Mouse (Mus musculus): ENCODE data around the gene Nhs.

The Nhs gene

DNA sequence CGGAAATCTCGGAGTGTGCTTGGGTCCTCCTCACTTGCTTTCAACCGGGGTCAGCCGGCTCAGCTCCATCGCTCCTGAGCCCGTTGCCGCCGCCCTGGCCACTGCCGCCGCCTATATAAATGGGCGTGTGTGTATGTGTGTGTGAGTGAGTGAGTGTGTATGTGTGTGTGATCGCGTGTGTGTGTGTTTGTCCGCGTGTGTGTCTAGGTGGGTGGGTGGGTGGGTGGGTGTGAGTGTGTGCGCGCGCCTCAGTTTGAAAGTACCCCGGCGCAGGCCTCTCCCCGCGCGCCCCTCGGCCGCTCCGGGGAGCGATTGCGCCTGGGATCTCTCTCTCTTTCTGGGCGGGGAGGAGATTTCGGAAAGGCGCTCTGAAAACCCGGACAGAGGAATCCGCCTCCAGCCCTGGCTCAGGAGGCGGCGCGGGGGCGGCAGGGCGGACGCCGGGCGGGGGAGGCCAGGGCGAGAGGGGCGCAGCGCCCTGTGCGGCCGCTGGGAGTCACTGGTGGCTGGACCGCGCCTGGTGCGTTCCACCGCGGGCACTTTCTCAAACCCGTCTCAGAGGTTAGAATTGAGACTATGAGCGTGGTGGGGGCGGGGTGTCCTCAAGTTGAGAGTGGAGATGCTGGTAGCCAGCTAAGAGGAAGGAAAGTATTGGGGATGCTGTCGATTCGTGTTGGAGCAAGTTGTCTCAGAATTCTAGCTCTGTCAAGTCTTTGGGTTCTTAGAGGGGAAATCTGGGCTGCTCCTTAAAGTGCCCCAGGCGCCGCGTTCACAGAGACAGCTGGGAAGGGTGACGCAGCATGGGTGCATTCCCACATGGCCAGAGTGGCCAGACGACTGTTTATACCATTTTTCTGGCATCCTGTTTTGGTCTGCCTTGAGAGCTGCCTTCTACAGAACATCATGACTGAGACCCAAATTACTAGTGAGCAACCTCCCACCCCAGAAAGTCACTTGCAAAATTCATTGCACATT, at the start of gene Nhs:
TSS of gene Nhs (minus strand) at position 94 of the 975 bp plus-strand sequence.
- DNase-seq, result peak; percentile 42

DNA sequence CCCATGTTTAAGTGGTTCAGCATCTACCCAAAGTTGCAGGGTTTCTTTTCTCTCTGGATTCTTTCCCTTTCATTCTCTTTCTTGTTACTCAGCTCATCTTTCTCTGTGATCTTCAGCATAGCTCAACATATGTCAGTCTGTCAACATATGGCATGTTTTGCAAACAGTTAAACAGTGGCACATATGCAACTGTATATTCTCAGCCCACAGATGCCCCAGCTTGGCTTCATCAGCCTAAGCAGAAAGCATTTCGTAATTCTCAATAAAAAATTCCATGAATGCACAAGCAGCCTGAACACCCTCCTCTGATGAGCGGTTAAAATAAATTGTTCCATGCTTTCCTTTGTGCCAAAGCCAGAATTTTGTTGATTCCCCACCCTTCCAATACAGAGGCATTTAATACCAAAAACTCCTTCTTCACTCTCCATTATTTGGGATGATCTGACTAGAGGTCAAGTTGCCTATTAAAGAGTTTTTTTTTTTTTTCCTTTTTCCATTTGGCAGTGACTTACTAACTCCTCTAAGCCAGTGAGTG, 46.9 kb upstream of the Nhs start:
- DNase-seq, result no peak

GRCm38 (mm10) chrX:162158743-162159636, 540 bp downstream of the Nhs start:
- peak; percentile 10 for DNase-seq

- no peak for DNase-seq
These were observed 1.4 kb downstream of the Nhs start for GRCm38 (mm10) chrX:162158142-162158541.

DNA sequence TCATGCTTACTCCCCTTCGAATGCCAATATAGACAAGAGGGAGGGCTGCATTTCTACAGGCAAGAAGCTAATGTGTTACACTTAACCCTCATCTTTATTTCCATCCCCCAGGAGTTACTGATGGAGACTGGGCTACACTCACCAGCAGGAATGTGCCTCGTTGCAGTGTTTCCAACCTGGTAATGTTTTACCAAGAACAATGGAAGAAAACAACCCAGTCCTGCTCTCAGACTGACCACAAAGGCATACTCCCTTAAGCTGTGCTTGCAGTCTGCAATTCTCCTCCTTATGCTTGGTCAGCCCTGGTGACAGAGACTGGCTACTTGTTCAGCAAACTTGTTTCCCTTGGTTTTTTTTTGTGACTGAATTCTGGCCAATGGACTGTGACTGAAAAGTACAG, 21.7 kb downstream of the Nhs start:
- no peak for DNase-seq

GRCm38 (mm10) chrX:162113257-162113656, 46.3 kb downstream of the Nhs start:
- DNase-seq, result no peak

GRCm38 (mm10) chrX:162102802-162103434, 56.6 kb downstream of the Nhs start:
- no peak for DNase-seq

DNA sequence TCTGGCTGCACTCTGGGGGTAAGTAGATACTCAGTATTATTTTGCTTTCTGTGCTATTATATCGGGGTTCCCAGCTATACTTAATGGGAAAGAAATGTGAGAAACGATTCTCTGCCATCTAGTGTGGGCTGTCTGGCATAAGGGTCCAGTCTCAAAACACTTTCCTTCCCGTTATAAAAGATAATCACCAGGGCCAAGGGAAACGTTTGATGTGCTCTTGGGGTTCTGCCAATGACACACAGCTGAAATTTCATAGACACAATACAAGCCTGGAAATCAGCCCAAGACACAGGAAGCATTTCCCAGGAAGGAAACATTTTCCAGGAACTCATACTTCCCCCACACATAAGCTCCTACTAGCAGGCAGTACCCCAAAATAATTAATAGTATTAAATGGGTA, 61.2 kb downstream of the Nhs start:
- no peak for DNase-seq

DNA sequence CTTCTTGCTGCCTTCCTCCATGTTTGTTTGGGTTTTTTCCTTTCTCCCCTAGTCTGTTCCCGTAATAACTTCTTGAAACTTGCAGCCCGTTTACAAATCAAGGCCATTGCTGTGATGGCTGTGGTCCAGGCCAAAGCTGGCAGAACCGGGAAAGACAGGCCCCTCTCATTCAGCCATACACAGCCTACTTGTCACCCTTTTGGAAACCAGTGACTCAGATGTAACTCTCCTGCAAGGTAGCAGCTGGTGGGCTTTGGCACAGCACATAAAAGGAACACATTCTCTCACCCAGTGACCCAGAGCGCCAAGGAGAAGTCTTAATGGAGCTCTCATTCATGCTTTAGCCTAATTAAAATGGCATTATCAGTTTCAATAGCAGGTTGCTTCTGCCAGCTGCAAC, 72.2 kb downstream of the Nhs start:
- DNase-seq, result peak; percentile 19

GRCm38 (mm10) chrX:162085897-162086200, 73.7 kb downstream of the Nhs start:
- peak; percentile 3 for DNase-seq

- DNase-seq, result no peak
These were observed 74.3 kb downstream of the Nhs start for GRCm38 (mm10) chrX:162085062-162085896.

DNA sequence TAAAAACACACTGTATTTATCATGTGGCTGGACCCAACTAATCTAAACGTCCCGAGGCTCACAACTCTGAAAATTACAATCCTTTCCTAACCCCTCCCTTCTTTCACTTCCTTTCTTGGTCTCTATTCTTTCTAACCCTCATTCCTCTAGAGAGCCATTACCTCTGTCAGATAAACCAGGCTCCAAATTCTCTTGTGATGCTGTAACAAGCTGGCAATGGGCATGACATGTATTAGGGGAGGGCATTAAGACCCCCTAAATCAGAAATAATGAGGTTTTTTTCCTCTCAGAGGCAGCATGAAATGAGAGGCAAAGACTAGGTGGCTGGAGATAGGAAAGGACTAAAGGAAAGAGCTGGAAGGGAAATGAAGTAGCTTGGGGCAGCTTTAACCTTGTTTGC, 96.4 kb downstream of the Nhs start:
- no peak for DNase-seq

- DNase-seq, result no peak
These were observed 103.9 kb downstream of the Nhs start for GRCm38 (mm10) chrX:162055635-162056034.

GRCm38 (mm10) chrX:162053566-162053965, 106.0 kb downstream of the Nhs start:
- DNase-seq, result no peak

DNA sequence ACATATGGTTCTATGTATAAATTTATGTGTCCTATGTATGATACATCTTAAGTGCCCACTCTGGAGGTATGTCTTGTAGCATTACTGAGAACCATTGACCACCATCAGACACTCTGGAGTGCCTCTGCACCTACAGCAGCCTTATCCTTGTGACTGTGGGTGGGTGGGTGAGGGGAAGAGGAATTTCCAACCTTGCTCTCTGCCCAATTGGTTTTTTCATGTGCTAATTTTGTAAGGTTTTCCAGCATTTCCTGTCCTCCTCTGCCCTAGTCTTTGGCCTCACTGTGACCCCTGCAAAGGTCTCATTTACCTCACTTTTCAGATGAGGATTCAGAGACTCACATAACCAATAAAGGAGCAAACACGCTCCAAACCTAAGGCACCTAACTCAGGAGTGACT, 107.0 kb downstream of the Nhs start:
- DNase-seq, result no peak

- DNase-seq, result no peak
These were observed 109.9 kb downstream of the Nhs start for GRCm38 (mm10) chrX:162049616-162050015.

DNA sequence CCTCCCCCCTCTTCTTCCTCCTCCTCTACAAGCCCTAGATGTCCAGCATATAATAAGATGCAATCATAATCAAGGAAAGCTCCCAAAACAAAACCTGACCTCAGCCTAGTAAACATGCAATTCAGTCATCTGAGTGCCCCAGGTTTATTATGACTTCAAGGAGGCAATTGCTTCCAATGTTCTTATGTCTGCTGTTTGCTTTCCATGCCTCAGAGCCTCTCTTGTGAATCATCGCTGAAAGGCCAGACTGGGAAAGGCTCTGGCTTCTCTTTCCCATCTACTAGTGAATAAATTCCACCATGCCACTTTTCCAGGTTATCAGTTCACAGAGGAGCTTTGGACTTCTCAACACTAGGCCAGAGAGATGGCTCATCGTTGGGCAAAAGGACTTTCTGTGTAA, 114.0 kb downstream of the Nhs start:
- DNase-seq, result no peak

DNA sequence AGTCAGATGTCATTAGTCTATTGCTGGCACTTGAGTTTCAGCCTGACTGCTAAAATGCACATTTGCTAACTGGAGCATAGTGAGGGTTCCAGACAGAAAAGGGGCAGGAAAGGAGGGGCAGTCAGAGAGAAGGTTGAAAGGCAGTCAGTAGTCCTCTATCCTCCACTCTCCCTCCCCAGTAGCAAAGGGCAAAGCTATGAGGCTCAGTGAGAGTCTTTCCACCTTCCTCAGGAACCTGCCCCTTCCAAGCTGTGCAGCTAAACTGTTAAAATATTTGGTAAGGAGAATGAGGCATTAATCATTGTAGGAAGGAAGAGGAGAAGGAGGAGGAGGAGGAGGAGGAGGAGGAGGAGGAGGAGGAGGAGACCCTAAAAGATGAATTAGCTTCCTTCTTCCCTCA, 115.4 kb downstream of the Nhs start:
- DNase-seq, result no peak

DNA sequence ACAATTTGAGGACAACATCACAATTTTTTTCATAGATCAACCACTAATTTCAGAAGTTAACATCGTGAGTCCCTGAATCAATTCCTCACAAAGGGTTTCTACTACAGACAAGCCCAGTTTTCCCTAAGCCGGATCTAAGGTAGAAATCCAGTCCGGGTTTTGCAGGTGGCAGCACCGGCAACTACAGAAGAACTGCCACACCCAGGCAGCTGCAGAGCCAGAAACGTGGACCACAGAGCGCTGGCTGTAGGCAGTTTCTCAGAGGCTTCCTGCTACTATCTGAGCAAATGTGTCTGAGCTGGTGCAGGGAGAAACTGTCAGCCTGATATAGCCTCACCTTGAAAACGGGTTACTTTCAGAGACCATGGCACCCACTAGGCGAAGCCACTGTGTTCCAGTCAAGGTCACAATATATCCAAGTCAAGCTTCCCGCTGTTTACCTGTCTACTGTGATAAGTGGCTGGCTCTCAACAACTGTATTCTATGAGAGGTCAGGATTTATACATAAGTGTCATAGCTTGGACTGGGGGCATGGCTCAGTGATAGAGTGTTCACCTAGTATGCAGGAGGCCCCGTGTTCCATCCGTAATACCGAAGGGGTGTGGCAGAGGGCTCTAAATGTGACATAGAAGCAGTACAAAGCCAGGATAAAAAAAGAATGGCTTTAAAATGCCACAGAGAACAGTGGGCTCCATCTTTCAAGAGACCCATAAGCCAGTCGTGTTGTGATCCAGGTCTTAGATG, 134.1 kb downstream of the Nhs start:
- no peak for DNase-seq

- DNase-seq, result no peak
These were observed 137.8 kb downstream of the Nhs start for GRCm38 (mm10) chrX:162021724-162022123.

- no peak for DNase-seq
These were observed 139.4 kb downstream of the Nhs start for GRCm38 (mm10) chrX:162020039-162020566.
